Mouse (Mus musculus) bone marrow macrophage, adult 2 months (primary cell): Measurements from ENCODE around the gene Scarb1.

ENCODE experiments used
- CTCF ChIP-seq: IDR thresholded peaks from 2 replicates; pipeline ENCODE4 v1.5.1; 2012; ENCODE audit warnings: low read depth, mild to moderate bottlenecking, low read length, moderate library complexity
- POLR2A ChIP-seq: IDR thresholded peaks from 2 replicates; pipeline ENCODE4 v1.6.1; 2012; ENCODE audit warnings: mild to moderate bottlenecking, low read depth, low read length, borderline replicate concordance

GRCm38 (mm10) chr5:125383637-125384420 is 42.9 kb upstream of the Scarb1 start:
- TF ChIP-seq POLR2A = no peak
- no peak for TF ChIP-seq CTCF
